Mouse (Mus musculus) forebrain, embryonic 15.5 days (tissue): ENCODE results near the gene Flrt1. TPM values are rescaled to one million over a fixed set of nuclear protein-coding genes. Genes with fewer than 3 reads are reported as not detected.
A peak's percentile ranks its signal among the peaks of the same experiment; 100 is the strongest.

Experiments used
- ATAC-seq: fragments of 200-750 bp; cut with Nextera tagmentation; replicated peaks from 2 replicates; pipeline ENCODE4 v1.8.0; 2017; ENCODE audit warnings: mild to moderate bottlenecking, moderate TSS enrichment, moderate library complexity
- H3K27ac ChIP-seq: fragments of 300-500 bp; sonication (generic); replicated peaks from 2 replicates; pipeline ENCODE4 v1.5.1; 2015; ENCODE audit warnings: mild to moderate bottlenecking, inconsistent platforms
- H3K27me3 ChIP-seq: fragments of 300-500 bp; sonication (generic); 2 replicates; pipeline ENCODE4 v1.6.1; 2015; ENCODE audit warnings: inconsistent platforms
- H3K36me3 ChIP-seq: fragments of 300-500 bp; sonication (generic); 2 replicates; pipeline ENCODE4 v1.6.1; 2015; ENCODE audit warnings: mild to moderate bottlenecking, inconsistent platforms
- H3K4me1 ChIP-seq: fragments of 300-500 bp; sonication (generic); 2 replicates; pipeline ENCODE4 v1.6.1; 2015; ENCODE audit warnings: inconsistent platforms
- H3K4me2 ChIP-seq: fragments of 300-500 bp; sonication (generic); replicated peaks from 2 replicates; pipeline ENCODE4 v1.6.1; 2015; ENCODE audit warnings: mild to moderate bottlenecking, inconsistent platforms
- H3K4me3 ChIP-seq: fragments of 300-500 bp; sonication (generic); 2 replicates; pipeline ENCODE4 v1.5.1; 2015; ENCODE audit warnings: mild to moderate bottlenecking, inconsistent platforms
- H3K9ac ChIP-seq: fragments of 300-500 bp; sonication (generic); replicated peaks from 2 replicates; pipeline ENCODE4 v1.6.1; 2015; ENCODE audit warnings: mild to moderate bottlenecking, inconsistent platforms
- H3K9me3 ChIP-seq: fragments of 300-500 bp; sonication (generic); 2 replicates; pipeline ENCODE4 v1.6.1; 2016; ENCODE audit warnings: inconsistent platforms
- WGBS: fragments of 180-500 bp; shearing (Covaris S2); methylation state at CpG from one replicate; pipeline ENCODE4 v1.1.7; 2015; ENCODE audit warnings: mixed read lengths; 5-methylcytosine and 5-hydroxymethylcytosine counted together
- polyA plus RNA-seq: library from polyadenylated mRNA; unstranded; fragments of >200 nt; fragmentation: Nextera tagmentation; extraction: Ambion mirVana; gene quantifications from 2 replicates; pipeline ENCODE4 v1.2.1, GENCODE M21; 2015

The Flrt1 gene
- polyA plus RNA-seq, 1 experiment from 2014 or later, result 14.9 TPM

DNA sequence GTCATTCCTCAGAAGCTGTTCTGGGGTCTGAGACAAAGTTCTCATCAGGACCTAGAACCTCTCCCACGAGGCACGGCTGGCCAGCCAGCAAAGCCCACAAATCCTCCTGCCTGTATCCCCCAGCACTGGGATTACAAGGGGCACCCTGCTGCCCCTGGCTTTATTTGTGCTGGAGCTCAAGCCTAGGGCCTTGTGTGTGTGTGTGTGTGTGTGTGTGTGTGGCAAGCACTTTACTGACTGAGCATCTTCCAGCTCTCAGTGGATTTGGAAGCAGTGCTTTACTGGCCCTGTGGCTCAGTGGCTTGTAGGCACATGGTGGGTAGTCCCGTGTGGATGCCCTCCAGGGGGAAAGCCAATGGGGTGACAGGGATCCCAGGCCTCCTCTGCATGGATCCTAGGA, 7.1 kb upstream of the Flrt1 start:
- WGBS, result 16% methylated on average over 3 of the region's 3 CpGs
- Histone ChIP-seq H3K4me3 (no peak overlapping the region), H3K27ac (no peak overlapping the region), H3K27me3 (no peaks in the 10 kb centered on the region), H3K9me3 (no peaks in the 10 kb centered on the region), H3K36me3 (no peaks in the 10 kb centered on the region), H3K4me2 (no peak overlapping the region), H3K9ac (no peak overlapping the region), H3K4me1 (peaks cover 60% of the 10 kb centered on the region)
- no peak for ATAC-seq

DNA sequence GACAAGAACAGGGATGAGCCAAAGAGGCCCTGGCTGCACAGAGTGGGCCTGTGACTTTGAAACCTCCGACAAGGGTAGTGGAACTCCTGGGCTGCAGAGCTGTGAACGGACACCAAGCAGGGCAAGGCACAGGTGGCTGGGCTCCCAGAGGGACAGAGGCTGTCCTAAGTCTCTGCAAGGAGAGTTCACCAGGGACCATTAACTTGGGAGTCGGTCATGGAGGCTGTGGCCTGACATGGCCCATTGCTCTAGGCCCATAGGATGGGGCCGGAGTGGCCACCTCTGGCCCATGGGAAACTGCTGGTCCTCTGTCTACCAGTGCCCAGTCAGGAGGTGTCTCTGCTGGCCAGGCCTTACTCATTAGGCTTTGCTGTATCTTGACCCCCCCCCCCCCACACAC, 6.2 kb upstream of the Flrt1 start:
- H3K27ac ChIP-seq, result no peak overlapping the region
- H3K36me3 ChIP-seq, result no peaks in the 10 kb centered on the region
- H3K9me3 ChIP-seq, result no peaks in the 10 kb centered on the region
- no peak overlapping the region for H3K4me2 ChIP-seq
- H3K4me3 ChIP-seq, result no peak overlapping the region
- H3K4me1 ChIP-seq, result peaks cover 60% of the 10 kb centered on the region
- no peak for ATAC-seq
- 85% methylated on average over 4 of the region's 4 CpGs for WGBS
- no peak overlapping the region for H3K9ac ChIP-seq
- no peaks in the 10 kb centered on the region for H3K27me3 ChIP-seq

DNA sequence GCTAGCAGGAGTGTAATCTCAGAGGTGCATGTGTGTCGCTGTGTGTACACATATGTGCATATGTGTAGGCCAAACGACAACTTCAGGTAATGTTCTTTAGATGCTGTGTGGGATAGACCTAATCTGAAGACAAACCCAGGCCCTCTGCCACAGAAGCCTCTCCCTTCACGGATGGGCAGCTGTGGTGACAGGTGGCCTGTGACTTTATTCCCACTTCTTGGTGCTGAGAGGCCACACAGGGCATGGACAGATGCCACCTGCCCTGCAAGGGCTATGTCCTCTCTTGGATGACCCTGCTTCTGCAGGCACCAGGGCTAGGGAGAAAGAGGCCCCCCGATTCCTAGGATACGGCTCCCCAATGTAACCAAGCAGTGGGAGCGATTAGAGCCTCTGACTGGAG, 5.8 kb upstream of the Flrt1 start:
- Histone ChIP-seq H3K27ac (no peak overlapping the region), H3K9me3 (no peaks in the 10 kb centered on the region), H3K36me3 (no peaks in the 10 kb centered on the region), H3K27me3 (no peaks in the 10 kb centered on the region), H3K4me1 (peaks cover 60% of the 10 kb centered on the region), H3K4me3 (no peak overlapping the region), H3K4me2 (no peak overlapping the region), H3K9ac (no peak overlapping the region)
- ATAC-seq, result no peak
- WGBS, result 83% methylated on average over 6 of the region's 6 CpGs

DNA sequence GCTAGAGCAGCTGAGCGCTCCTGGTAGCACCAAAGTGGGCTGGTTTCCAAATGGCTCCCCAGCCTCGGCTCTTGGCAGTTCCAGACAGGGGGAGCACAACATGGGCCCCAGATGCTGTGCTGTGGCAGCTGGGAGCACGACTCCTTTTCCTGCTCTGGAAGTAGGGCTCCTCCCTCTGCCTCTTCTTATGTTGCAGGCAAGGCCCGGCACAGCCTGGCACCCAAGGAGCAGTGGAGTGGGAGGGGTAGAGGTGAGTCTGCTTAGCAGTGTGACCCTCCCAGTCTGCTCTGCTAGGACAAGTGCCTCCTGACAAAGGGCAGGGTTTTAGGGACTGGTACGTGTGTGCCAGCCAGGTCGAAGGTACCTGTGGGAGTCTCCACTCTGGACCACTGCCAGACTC, 5.3 kb upstream of the Flrt1 start:
- Histone ChIP-seq H3K27me3 (no peaks in the 10 kb centered on the region), H3K27ac (no peak overlapping the region), H3K36me3 (no peaks in the 10 kb centered on the region), H3K9me3 (no peaks in the 10 kb centered on the region), H3K9ac (no peak overlapping the region), H3K4me2 (no peak overlapping the region), H3K4me1 (peaks cover 60% of the 10 kb centered on the region), H3K4me3 (no peak overlapping the region)
- ATAC-seq, result no peak; the same call in 1 of the 2 replicates
- WGBS, result 42% methylated on average over 6 of the region's 6 CpGs

DNA sequence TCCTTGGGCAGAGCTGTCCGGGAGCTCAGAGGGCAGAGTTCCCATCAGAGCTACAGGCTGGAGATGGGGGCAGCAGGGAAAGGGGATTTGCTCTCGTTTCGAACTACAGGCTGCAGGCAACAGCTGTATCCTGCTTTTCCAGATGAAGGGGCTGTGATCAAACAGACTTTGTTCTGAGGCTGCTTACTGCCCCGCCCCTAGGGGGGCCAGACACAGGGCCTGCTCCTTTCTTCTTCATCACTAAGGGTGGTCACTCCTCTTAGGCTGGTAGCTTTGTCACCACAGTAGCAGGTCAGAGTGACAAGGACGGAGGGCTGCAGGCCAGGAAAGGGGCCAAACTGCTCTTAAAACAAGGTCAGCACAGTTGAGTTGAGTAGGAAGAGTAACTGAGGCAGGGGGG, 4.6 kb upstream of the Flrt1 start:
- Histone ChIP-seq H3K4me1 (peaks cover 59% of the 10 kb centered on the region), H3K4me3 (no peak overlapping the region), H3K27ac (no peak overlapping the region)

DNA sequence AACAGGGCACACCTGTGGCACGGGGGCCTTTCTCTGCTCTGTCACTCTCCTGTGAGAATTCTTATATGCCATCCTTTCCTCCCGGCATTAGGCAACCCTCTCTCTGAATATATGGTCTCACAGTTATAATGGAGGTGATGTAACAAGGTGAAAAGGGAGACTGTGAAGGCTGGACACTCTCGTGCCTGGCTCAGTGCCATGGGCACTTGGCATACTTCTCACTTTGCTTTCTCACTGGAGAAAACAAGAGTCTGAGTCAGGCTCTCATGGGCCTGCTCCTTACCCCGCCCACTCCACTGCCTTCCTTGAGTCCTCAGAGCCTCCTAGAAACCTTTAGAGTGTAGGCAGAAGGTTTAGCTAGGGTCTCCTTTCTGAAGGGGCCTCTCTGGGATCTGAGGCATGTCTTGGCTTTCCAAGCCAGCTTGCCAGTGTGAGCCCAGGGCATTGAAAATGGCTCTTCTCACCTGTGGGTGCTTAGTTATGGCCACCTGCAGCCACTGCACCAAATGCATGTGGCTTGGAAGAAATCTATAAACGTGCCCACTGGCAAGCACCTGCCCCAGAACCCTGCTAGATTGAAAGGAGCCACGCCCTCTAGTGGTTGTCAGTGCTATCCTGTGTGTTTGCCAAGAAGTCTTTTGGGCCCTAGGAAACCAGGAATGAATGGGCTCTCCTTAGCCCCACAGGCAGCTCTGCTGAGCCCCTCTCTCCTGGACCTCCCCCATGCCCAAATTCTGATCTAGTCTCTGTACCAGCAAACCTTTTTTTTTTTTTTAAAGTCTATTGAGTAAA, 2.8 kb upstream of the Flrt1 start:
- 39% methylated on average over 6 of the region's 6 CpGs for WGBS
- no peak for ATAC-seq
- Histone ChIP-seq H3K27me3 (no peaks in the 10 kb centered on the region), H3K4me3 (no peak overlapping the region), H3K4me1 (peaks cover 60% of the 10 kb centered on the region), H3K9me3 (no peaks in the 10 kb centered on the region), H3K27ac (0 out of 2 replicates have a peak overlapping the region, but pooled peaks have one; percentile 38), H3K4me2 (no peak overlapping the region), H3K9ac (no peak overlapping the region), H3K36me3 (no peaks in the 10 kb centered on the region)

More for the DNA sequence above, 4.6 kb upstream of the Flrt1 start:
- no peaks in the 10 kb centered on the region for H3K9me3 ChIP-seq
- 15% methylated on average over 5 of the region's 5 CpGs for WGBS
- no peaks in the 10 kb centered on the region for H3K27me3 ChIP-seq
- H3K4me2 ChIP-seq, result no peak overlapping the region
- ATAC-seq, result no peak
- H3K36me3 ChIP-seq, result no peaks in the 10 kb centered on the region
- H3K9ac ChIP-seq, result no peak overlapping the region

DNA sequence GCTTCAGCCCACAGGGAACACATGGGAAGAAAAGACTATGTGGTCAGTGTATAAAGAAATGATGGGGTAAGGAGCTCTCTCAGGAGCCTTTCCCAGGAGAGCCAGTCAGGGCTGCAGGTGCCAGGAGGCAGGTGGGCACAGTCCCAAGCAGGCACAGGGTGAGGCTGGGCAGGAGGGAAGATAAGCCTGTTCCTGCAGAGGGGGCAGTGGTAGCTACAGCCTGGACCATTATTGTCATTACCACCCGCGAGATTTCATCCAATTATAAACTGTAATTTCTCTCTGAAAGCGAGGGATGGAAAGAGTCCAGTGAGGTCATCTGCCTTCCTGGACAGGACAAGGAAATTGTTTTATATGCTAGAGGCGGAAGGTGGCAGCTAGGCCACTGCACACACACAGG, 1.6 kb upstream of the Flrt1 start:
- WGBS, result 83% methylated on average over 4 of the region's 4 CpGs
- no peaks in the 10 kb centered on the region for H3K27me3 ChIP-seq
- H3K9me3 ChIP-seq, result no peaks in the 10 kb centered on the region
- no peak for ATAC-seq
- H3K9ac ChIP-seq, result no peak overlapping the region
- no peak overlapping the region for H3K4me3 ChIP-seq
- H3K4me2 ChIP-seq, result no peak overlapping the region
- H3K36me3 ChIP-seq, result no peaks in the 10 kb centered on the region
- peaks cover 61% of the 10 kb centered on the region for H3K4me1 ChIP-seq
- no peak overlapping the region for H3K27ac ChIP-seq

DNA sequence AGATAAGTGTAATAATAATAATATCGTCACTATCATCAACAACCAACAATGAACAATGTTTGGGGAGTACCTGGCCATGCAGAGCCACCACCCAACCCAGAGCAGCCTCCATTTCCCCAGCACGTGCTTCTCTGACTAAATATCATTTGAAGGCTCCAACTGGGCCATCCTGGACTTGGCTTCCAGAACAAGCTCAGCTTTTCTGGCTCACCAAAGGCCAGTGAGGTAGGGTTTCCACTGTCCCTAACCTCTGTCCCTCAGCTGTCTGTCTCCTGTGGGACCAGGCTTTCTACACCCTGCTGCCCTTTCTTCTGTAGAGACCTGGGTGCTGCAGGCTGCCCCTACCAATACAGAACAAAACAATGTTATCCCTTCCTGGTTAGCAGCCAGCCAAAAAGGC, 1.0 kb upstream of the Flrt1 start:
- Histone ChIP-seq H3K9ac (no peak overlapping the region), H3K4me3 (no peak overlapping the region), H3K4me1 (peaks cover 67% of the 10 kb centered on the region), H3K27ac (no peak overlapping the region), H3K4me2 (no peak overlapping the region), H3K9me3 (no peaks in the 10 kb centered on the region), H3K27me3 (no peaks in the 10 kb centered on the region), H3K36me3 (no peaks in the 10 kb centered on the region)
- WGBS, result 84% methylated on average over 2 of the region's 2 CpGs
- ATAC-seq, result no peak

DNA sequence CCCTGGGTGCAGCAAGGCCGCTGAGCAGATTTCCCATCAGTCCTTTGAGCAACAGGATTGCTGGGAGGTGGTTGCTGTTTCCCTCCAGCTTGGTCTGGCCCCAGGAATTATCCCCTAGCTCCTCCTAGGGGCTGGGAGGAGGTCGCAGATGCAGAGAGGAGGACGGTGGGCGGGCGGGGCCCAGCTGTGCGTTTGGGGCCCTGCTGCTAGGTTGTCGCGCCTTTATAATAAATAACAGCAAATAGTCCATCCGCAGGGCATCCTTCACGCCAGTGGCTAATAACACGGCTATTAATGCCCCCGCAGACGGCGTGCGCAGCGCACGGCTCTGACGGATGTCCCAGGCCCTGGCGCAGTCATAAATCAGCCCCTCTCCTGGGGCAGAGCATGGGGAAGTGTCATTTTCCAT, 1.5 kb downstream of the Flrt1 start:
- Histone ChIP-seq H3K36me3 (no peaks in the 10 kb centered on the region), H3K4me2 (0 out of 2 replicates have a peak overlapping the region, but pooled peaks have one; percentile 13), H3K9me3 (no peaks in the 10 kb centered on the region), H3K27ac (no peak overlapping the region), H3K4me1 (peaks cover 47% of the 10 kb centered on the region), H3K4me3 (no peak overlapping the region), H3K9ac (no peak overlapping the region), H3K27me3 (no peaks in the 10 kb centered on the region)
- ATAC-seq, result no peak
- 18% methylated on average over 19 of the region's 19 CpGs for WGBS

DNA sequence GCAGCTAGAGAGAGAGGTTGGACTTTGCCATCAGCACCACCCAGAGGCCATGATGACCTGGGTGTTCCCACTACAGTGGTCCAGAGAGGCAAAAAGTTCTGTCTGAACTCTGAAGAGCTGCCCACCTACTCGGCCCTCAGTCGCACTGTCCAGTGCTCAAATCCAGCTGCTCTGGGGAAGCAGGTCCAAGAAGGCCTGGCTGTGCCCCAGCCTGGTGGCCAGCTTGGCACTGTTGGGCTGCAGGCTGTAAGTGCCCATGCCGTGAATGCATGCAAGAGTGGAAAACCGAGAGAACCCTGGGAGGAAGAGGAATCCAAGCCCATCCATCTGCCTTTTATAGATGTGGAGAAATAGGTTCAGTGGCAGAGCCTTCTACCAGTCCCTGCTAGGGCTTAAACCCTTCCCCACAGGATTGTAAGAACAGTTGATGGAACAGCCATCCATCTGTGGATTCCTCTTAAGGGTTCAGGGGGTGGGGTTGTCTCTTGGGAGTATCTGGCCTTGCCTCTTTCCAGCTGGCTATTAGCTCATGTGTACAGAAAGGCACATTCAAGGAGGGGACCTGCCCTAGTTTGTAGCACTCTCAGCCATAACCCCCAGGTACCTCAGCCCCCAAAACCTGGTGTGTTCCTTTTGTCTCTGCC, 2.1 kb downstream of the Flrt1 start:
- Histone ChIP-seq H3K36me3 (no peaks in the 10 kb centered on the region), H3K4me1 (peaks cover 42% of the 10 kb centered on the region), H3K9me3 (no peaks in the 10 kb centered on the region), H3K4me2 (0 out of 2 replicates have a peak overlapping the region, but pooled peaks have one; percentile 13), H3K27ac (peak overlapping the region; percentile 35; the same call in 1 of the 2 replicates), H3K9ac (no peak overlapping the region), H3K4me3 (no peak overlapping the region), H3K27me3 (no peaks in the 10 kb centered on the region)
- ATAC-seq, result no peak
- 68% methylated on average over 4 of the region's 4 CpGs for WGBS

DNA sequence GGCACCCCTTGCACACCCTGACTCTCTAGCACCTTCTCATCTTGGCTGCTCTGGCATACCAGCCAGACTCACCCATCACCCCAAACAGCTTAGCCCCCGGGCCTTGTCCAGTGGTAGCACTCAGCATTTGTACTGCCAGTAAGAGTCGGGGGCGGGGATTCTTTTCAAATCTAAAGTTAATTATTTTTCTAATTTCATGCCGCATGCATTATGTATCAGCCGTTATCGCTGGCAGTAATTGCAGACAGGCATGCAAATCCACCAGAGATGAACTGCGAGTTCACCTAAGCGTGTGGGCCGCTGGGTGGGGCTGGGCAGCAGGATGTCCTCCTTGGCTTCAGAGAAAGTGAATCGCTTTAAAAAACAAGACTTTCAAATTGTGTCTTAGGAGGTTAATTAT, 3.5 kb downstream of the Flrt1 start:
- H3K9ac ChIP-seq, result no peak overlapping the region
- peaks cover 36% of the 10 kb centered on the region for H3K4me1 ChIP-seq
- no peak overlapping the region for H3K4me3 ChIP-seq
- WGBS, result 43% methylated on average over 10 of the region's 10 CpGs
- no peak overlapping the region for H3K4me2 ChIP-seq
- H3K27me3 ChIP-seq, result no peaks in the 10 kb centered on the region
- peak overlapping the region; percentile 50; the same call in 1 of the 2 replicates for H3K27ac ChIP-seq
- H3K36me3 ChIP-seq, result no peaks in the 10 kb centered on the region
- ATAC-seq, result no peak
- H3K9me3 ChIP-seq, result no peaks in the 10 kb centered on the region

DNA sequence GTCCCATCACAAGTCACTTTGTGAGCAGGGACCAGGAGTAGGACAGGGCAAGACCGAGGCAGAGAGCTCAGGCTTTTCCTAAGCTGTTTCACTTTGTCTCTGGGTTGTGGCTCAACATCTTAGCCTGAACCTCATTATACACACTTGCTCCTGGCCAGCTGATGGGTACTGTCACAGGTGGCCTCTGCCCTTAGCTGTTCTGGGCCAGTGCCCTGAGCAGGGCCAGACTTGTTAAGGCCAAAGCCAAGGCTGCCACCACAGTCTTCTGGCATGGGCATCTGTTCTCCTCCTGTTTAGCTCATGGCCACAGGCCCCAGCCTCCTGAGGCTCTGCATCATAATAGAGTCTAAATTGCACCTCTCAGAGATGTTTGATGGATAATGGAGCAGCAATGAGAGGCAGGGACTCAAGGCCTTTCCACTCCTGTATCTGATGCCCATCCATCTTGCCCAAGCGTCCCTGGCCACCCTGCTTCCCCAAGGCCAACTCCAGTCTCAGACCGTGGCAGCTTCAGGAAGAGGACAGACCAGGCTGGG, 5.8 kb downstream of the Flrt1 start:
- H3K27me3 ChIP-seq, result no peaks in the 10 kb centered on the region
- H3K9ac ChIP-seq, result no peak overlapping the region
- no peak overlapping the region for H3K4me3 ChIP-seq
- no peak overlapping the region for H3K27ac ChIP-seq
- WGBS, result 81% methylated on average over 3 of the region's 3 CpGs
- H3K36me3 ChIP-seq, result no peaks in the 10 kb centered on the region
- H3K9me3 ChIP-seq, result no peaks in the 10 kb centered on the region
- no peak overlapping the region for H3K4me2 ChIP-seq
- peaks cover 33% of the 10 kb centered on the region for H3K4me1 ChIP-seq
- no peak for ATAC-seq
